Mouse (Mus musculus) bone marrow, adult 2 months (tissue): ENCODE results near the gene 3110018I06Rik.

Experiments
- CTCF ChIP-seq: fragments of 200-500 bp; IDR thresholded peaks from 2 replicates; pipeline ENCODE4 v1.5.1; 2011; ENCODE audit warnings: low read length, control low read depth; ENCODE audit not compliant: control insufficient read depth, insufficient read depth
- POLR2A ChIP-seq: fragments of 200-500 bp; IDR thresholded peaks from 2 replicates; pipeline ENCODE4 v1.6.1; 2011; ENCODE audit warnings: low read depth, mild to moderate bottlenecking, control low read depth, low read length, borderline replicate concordance; ENCODE audit not compliant: control insufficient read depth

- no peak for TF ChIP-seq POLR2A
- no peak for TF ChIP-seq CTCF
Observed at GRCm38 (mm10) chr12:107488371-107488770, at the start of gene 3110018I06Rik.
